Mouse (Mus musculus) small intestine, adult 2 months (tissue): ENCODE data around the gene Arhgef19.

Experiments
- CTCF ChIP-seq: fragments of 200-500 bp; IDR thresholded peaks from 2 replicates; pipeline ENCODE4 v1.5.1; 2012; ENCODE audit warnings: low read depth, mild to moderate bottlenecking, control low read depth, inconsistent platforms, low read length, moderate library complexity, mixed read lengths; ENCODE audit not compliant: insufficient replicate concordance, insufficient read length; ENCODE audit errors: extremely low read depth
- POLR2A ChIP-seq: fragments of 200-500 bp; IDR thresholded peaks from 2 replicates; pipeline ENCODE4 v1.6.1; 2012; ENCODE audit warnings: low read depth, mild to moderate bottlenecking, control low read depth, inconsistent platforms, low read length, moderate library complexity

GRCm38 (mm10) chr4:141267837-141268236 is 28.5 kb downstream of the Arhgef19 start:
- TF ChIP-seq CTCF (peak; percentile 85; the same call in 1 of the 2 replicates), POLR2A (no peak)
